ENCODE assay signal across 8 mouse cellular contexts in genomic region chr8:110931176-110931939, GRCm38 (mm10). TPM values are rescaled to one million over a fixed set of nuclear protein-coding genes. Genes with fewer than 3 reads are reported as not detected.
DNase-seq lines count a peak whose midpoint lies in the region; ATAC-seq lines count a peak whose summit lies in the region.

No protein-coding gene starts in this region.

- no peak overlapping the region; the same call in 1 of the 2 replicates for H3K4me2 ChIP-seq in heart, embryonic 16.5 days (ENCODE audit: low read depth, low read length)
- peak overlapping the region; percentile 73 for H3K4me2 ChIP-seq in liver, embryonic 12.5 days
- H3K4me2 ChIP-seq in stomach, embryonic 16.5 days (ENCODE audit: low read depth, low read length) = no peak overlapping the region

- H3K4me3 ChIP-seq in heart, embryonic 16.5 days (ENCODE audit: low read length) = no peak overlapping the region
- H3K4me3 ChIP-seq in liver, embryonic 12.5 days = peak overlapping the region; percentile 40
- H3K4me3 ChIP-seq in stomach, embryonic 16.5 days (replicated peaks; ENCODE audit: low read length) = no peak overlapping the region

- 43% methylated on average over 12 of the region's 12 CpGs for WGBS in heart, embryonic 16.5 days
- 36% methylated on average over 12 of the region's 12 CpGs for WGBS in liver, embryonic 12.5 days (ENCODE audit: insufficient replicate concordance)
- 50% methylated on average over 12 of the region's 12 CpGs for WGBS in stomach, embryonic 16.5 days

- H3K27ac ChIP-seq in heart, embryonic 16.5 days (ENCODE audit: low read length) = peak overlapping the region; percentile 70
- H3K27ac ChIP-seq in liver, embryonic 12.5 days = peak overlapping the region; percentile 96
- H3K27ac ChIP-seq in stomach, embryonic 16.5 days (ENCODE audit: low read length) = no peak overlapping the region

- peak overlapping the region; percentile 19; the same call in 1 of the 2 replicates for H3K9ac ChIP-seq in heart, embryonic 16.5 days (ENCODE audit: low read length)
- peak overlapping the region; percentile 63 for H3K9ac ChIP-seq in liver, embryonic 12.5 days
- H3K9ac ChIP-seq in stomach, embryonic 16.5 days (ENCODE audit: low read length) = no peak overlapping the region

- peak; percentile 60 for ATAC-seq in common myeloid progenitor, adult 5-6 weeks (replicated peaks; ENCODE audit: low read depth, poor library complexity, severe bottlenecking)
- ATAC-seq in heart, embryonic 16.5 days (replicated peaks; ENCODE audit: extremely low read depth, insufficient read depth, low FRiP score) = peak; percentile 92
- peak; percentile 68 for ATAC-seq in liver, embryonic 12.5 days
- peak; percentile 44; the same call in 1 of the 2 replicates for ATAC-seq in stomach, embryonic 16.5 days (ENCODE audit: insufficient read depth, low FRiP score)

- DNase-seq in urinary bladder, postnatal 36 days (ENCODE audit: low spot score in 2 of 2) = peak; percentile 25 to 54
- DNase-seq in urinary bladder, postnatal 10 days (ENCODE audit: low spot score) = no peak
- no peak for DNase-seq in thymus, postnatal 10 days (ENCODE audit: low spot score in 2 of 2)
- no peak for DNase-seq in left cerebral cortex, postnatal 14 days (ENCODE audit: low spot score in 2 of 2)

- H3K36me3 ChIP-seq in heart, embryonic 16.5 days (ENCODE audit: control insufficient read depth, insufficient read depth) = no peaks in the 10 kb centered on the region
- H3K36me3 ChIP-seq in liver, embryonic 12.5 days = peaks cover 45% of the 10 kb centered on the region
- no peaks in the 10 kb centered on the region for H3K36me3 ChIP-seq in stomach, embryonic 16.5 days (ENCODE audit: control insufficient read depth, insufficient read depth, low read length)

- intact Hi-C loops in left cerebral cortex, postnatal 14 days (cut with DNase I) = no loop called here

- H3K4me1 ChIP-seq in heart, embryonic 16.5 days (ENCODE audit: control insufficient read depth, insufficient read depth, low read length) = peaks cover 23% of the 10 kb centered on the region
- H3K4me1 ChIP-seq in liver, embryonic 12.5 days = peaks cover 100% of the 10 kb centered on the region
- H3K4me1 ChIP-seq in stomach, embryonic 16.5 days (ENCODE audit: control insufficient read depth, insufficient read depth, low read length) = peaks cover 23% of the 10 kb centered on the region

- H3K27me3 ChIP-seq in heart, embryonic 16.5 days (ENCODE audit: control insufficient read depth, insufficient read depth, low read length) = no peaks in the 10 kb centered on the region
- no peaks in the 10 kb centered on the region for H3K27me3 ChIP-seq in liver, embryonic 12.5 days (replicated peaks)
- H3K27me3 ChIP-seq in stomach, embryonic 16.5 days (ENCODE audit: control insufficient read depth, insufficient read depth, low read length) = no peaks in the 10 kb centered on the region

- no peaks in the 10 kb centered on the region for H3K9me3 ChIP-seq in heart, embryonic 16.5 days (replicated peaks; ENCODE audit: control insufficient read depth, low read length)
- H3K9me3 ChIP-seq in liver, embryonic 12.5 days (replicated peaks) = no peaks in the 10 kb centered on the region
- no peaks in the 10 kb centered on the region for H3K9me3 ChIP-seq in stomach, embryonic 16.5 days (replicated peaks; ENCODE audit: control insufficient read depth, low read length)

RNA-seq across cellular contexts. Expression of gene St3gal2, which starts 11.6 kb away (rescaled TPM):
- 7.1 and 12.6 TPM in 2 replicates for total RNA-seq in common myeloid progenitor, adult 5-6 weeks (2017)
- 14.5 and 15.4 TPM in 2 replicates for polyA plus RNA-seq in heart, embryonic 16.5 days (2015; fragmentation: Nextera tagmentation; extraction: Ambion mirVana)
- 36.7 and 40.3 TPM in 2 replicates for polyA plus RNA-seq in liver, embryonic 12.5 days (2016; fragmentation: Nextera tagmentation; extraction: Ambion mirVana)
- polyA plus RNA-seq in stomach, embryonic 16.5 days (2015; fragmentation: Nextera tagmentation; extraction: Ambion mirVana) = 17.0 and 17.1 TPM in 2 replicates
- 10 to 100 TPM; 84.6 to 88.4 TPM for total RNA-seq in left cerebral cortex, postnatal 14 days (2021)

RNA-seq across cellular contexts. Expression of gene Fuk, which starts 29.1 kb away (rescaled TPM):
- total RNA-seq in common myeloid progenitor, adult 5-6 weeks (2017) = 3.0 and 5.2 TPM in 2 replicates
- 5.7 and 7.2 TPM in 2 replicates for polyA plus RNA-seq in heart, embryonic 16.5 days (2015; fragmentation: Nextera tagmentation; extraction: Ambion mirVana)
- polyA plus RNA-seq in liver, embryonic 12.5 days (2016; fragmentation: Nextera tagmentation; extraction: Ambion mirVana) = 5.1 and 5.7 TPM in 2 replicates
- polyA plus RNA-seq in stomach, embryonic 16.5 days (2015; fragmentation: Nextera tagmentation; extraction: Ambion mirVana) = 12.2 and 13.3 TPM in 2 replicates
- 10 to 100 TPM; 15.6 to 16.9 TPM for total RNA-seq in left cerebral cortex, postnatal 14 days (2021)

Comparison
In these comparisons a context has a peak if more than half of its experiments do, and no peak if none do; other contexts are left out.
1. DNase-seq: peak in urinary bladder, postnatal 36 days (2 of 2); none in urinary bladder, postnatal 10 days (single experiment), thymus, postnatal 10 days (0 of 2) and left cerebral cortex, postnatal 14 days (0 of 2).
2. Peak in every context shown above with its lines, with median percentiles within 50 percentile points of each other: ATAC-seq.